Mouse (Mus musculus) yolk sac, embryonic 10.5 days (tissue): ENCODE results near the gene Mitf.

Source experiments
- DNase-seq: peaks from one replicate; pipeline ENCODE4 v3.0.0-alpha.2; 2017; ENCODE audit warnings: low spot score

Mitf gene

DNA sequence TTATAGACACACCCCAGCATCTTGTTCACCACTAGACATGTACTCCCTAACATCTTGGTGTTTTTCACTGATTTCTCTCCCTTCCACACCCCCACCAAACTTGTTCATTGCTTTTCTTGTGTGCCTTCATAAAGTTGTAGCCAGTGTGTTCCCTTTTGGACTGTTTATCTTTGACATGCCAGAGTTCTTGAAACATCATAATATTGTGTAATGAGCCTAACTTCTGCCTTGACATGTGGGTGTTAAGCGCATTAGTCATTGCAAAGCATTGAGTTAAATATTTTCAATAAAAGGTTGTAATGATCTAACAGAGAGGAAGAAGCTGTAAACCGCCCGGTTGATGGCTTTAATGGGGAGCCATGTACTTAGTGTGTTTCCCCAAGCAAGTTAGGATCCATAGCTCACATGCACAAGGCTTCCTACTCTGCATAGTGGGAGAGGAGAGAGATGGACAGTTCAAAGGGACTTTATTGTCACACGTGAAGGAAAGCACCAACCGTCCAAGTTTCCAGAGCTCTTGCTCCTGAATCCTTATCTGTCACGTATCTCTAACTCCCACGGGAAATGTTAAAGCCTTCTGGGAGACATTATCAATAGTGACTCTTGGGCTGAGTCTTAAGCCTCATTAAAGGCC, 19.9 kb downstream of the Mitf start:
- DNase-seq: no peak

DNA sequence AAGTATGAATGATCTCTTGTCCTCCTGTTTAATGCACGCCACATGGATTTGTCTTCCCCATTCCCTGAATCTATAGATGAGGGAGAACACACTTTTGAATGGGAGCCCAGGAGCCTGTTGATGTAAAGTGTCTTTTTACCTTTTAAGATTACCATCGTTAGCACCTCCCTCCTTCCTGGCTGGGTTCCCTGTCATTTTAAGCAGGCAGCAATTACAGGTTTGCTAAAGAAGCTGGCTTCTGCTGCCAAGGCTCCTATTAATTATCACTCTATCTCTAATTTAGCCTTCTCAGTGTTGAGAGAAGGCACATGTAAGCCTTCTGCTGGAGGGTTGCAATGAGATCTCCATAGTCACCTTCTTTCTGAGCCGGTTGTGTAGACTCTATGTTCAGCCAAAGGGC, 21.2 kb downstream of the Mitf start:
- no peak for DNase-seq

DNA sequence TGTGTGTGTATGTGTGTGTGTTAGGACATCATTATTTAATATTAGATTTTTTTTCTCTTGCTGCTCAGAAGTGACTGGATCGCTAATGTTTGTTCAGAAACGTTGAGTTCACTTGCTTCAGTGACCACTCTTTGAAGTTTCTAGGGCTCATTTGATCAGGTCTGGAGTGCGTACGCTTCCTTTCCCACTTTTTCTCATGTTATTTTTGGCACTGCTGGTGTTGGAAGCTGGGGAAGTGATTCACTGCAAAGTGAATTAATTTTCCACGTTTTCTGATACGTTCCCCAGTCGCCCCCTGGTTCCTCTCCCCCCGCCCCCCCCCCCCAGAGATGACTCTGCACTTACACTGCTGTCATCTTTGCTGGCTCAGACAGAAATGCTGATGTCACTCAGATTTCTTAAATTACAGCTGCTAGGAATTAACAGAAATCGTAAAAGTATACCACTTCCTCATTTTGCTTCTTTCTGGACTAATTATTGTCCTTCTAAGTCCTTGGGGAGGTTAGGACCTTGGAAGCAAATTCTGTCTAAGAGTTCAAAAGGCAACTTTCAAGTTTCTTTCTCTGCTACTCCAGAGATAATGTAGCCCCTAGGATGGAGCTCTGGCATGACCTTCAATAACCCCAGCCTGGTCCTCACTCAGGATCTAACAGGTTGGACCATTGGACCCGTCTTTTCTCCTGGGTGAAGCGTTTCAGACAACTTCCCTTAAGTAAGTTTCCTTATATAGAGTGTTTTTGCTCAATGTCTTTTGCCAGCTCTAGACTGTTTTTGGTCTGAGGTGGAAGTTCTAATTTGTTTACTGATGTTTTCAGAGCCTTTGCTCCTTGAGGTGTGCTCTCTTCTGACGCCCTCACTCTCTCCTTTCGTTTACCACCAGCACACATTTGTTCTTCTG, 22.2 kb downstream of the Mitf start:
- no peak for DNase-seq

DNA sequence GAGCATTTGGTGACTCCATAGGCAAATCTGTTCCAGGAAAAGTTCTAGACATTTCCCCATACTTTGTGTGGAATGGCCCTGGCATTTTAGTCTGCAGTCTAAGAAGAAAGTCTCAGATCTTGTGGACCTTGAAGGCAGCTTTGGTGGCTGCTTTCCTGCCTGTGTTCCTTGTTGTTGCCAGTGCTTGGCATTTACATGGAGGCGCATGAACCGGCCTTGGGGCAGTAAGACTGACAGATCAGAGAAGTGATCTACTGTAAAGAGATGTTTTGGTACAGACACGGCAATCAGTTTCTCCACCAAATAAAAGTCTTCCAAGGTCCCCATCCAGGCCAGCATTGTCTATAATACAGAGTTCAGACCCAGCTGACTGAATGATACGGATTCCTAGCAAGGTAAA, 25.6 kb downstream of the Mitf start:
- DNase-seq: no peak

DNA sequence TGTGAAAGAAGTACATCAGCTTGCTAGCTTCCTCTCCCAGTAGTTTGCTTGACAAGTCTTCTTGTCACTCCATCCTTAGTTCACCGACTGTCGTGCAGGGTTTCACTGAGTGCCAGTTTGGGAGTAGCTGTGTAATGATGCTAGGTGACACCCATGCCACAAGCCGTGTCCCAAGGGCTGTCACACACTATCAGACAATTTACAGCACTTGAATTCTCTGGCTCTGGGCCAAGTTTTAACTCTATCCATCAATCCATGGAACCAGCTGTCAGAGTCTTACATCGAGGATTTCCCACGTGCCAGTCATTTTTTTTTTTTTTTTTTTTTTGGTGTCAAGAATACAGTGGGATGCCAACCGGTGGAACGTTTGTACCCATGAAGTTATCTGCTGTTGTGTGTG, 29.3 kb downstream of the Mitf start:
- DNase-seq: no peak

DNA sequence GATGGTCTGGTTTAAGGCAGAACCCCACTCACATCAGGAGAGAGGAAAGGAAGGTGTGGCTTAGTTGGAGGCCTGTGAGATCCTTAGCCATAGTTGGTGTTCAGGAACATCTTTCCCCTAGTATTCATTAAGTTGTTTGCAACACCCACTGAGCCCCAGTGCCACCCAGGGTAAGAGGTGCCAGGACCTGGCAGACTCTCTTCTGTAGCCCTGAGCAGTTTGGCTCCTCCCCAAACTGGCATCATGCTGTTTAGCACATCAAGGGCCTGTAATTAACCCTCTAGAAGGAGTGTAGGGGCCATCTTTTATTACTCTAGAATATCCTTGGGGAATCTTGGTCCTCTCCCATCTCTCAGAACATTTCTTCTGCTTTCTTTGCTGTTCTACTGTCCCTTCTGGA, 30.9 kb downstream of the Mitf start:
- no peak for DNase-seq

DNA sequence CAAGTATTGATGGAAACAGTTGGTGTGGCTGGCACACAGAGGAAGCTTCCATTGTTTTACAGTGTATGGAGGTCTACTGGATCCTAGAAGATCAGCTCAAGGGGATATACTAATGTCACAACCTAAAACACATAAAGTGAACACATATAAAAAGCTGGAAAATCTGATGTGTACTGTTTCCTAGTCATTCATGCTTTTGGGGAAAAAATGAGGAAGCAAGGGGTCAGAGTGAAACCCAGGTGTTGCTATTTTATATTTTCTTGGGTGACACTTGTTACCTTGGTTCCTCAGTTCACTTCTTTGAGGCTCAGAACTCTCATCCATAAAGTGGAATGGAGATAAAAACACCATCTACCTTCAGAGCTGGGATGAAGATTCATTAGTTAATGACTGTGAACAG, 32.7 kb downstream of the Mitf start:
- no peak for DNase-seq

DNA sequence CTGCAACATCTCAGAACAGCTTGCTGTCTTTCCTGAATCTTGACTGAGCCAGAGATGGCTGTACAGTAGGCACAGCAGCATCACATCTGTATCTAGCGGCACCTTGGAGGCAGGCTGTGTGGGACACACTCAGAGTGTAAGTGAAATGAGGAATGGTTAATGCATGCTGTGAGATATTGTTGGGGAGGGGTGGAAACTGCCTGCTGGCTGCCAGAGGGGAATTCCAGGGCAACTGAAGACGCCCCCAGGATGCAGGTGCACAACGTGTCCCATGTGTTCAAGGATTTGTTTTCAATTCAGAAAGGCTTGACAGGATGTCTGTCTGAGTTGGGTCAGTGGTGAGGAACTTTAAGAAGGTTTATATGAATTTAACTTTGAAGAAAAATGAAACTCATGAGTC, 37.3 kb downstream of the Mitf start:
- no peak for DNase-seq

DNA sequence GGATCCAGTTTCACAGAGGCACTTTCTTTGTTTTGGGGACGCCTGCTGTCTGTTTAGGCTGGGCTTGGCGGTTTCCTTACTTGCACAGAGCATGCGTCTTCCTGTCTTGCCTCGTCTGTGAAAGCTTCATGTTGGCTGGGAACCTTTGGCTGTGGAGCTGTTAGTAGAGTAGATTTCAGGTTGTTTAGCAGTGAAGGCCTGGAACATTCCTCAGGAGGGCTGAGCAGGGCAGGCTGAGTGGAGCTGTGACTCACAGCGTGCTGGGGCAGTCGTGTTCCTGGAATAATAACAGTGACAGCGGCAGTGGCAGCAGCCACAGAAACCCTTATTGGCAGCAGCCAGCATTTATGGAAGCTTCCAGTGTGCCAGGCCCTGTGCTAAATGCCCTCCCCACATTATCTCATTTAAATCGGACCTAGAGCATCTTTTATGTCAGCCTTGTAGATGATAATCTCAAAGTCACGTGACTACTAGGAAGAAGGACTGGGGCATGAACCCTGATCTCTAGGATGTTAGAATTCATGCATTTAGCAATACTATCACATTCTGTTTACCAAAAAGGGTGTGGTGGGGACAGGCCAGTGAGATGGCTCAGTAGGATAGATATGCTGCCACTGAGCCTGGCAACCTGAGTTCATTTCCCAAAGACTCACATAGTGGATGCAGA, 41.5 kb downstream of the Mitf start:
- DNase-seq: no peak

DNA sequence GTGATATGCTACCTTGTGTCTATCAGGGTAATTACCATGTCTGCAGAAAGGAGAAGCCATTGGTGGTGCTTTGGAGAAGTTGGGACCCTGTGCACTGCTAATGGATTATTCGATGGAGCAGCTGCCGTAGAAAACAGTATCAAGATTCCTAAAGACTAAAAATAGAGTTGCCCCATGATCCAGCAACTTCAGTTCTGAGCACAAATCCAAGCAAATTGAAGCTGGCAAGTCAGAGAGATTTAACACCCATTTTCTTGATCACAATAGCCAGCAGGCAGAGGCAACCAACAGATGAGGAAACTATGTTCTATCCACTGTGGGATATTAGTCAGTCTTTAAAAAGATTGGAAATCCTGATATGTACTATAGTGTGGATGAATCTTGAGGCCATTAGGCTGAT, 47.4 kb downstream of the Mitf start:
- no peak for DNase-seq

DNA sequence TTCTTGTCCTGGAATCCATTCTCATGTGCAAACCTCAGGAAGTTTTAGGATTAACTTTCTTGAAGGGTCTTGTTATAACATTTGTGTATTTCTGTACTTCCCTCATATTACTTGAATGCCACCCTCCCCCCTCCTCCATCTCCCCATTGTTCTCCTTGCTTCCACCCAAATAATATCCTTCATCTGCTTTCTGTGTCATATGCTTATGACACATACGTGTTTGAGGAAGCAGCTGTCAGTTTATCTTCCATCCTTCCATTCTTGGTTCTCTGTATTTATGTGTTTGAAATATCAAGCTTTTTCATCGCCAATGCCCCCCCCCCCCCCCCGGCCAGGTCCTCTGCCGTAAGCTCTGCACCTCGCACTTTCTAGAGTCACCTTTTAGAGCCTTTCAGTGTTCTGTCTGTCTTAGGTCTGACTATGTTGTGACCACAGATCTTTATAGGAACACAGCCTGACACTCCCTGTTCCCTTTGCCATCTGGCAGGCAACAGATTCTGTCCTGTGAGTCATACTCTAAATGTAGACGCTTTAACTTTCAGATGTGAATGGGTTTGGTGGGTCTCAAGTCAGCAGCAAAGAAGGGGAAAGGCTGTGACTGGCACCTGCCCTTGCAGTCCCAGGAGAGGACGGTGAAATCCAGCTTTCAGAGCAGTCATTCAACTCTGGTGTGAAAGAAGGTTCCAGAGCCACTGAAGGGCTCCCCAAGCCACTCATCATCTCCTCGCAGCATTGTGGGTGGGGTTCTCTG, 48.7 kb downstream of the Mitf start:
- DNase-seq: no peak

DNA sequence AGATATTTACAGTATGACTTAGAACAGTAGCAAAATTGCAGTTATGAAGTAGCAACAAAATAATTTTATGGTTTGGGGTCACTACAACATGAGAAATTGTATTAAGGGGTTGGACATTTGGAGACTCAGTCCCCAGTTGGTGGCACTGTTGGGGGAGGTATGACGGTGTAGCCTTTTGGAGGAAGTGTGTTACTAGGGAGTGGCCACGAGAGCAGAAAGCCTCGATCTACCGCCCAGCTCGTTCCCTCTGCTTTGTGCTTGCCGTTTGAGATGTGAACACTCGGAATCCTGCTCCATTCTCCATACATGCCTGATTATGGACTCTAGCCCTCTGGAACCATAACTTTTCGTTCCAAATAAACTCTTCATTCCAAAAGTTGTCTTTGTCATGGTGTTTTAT, 49.6 kb downstream of the Mitf start:
- no peak for DNase-seq

DNA sequence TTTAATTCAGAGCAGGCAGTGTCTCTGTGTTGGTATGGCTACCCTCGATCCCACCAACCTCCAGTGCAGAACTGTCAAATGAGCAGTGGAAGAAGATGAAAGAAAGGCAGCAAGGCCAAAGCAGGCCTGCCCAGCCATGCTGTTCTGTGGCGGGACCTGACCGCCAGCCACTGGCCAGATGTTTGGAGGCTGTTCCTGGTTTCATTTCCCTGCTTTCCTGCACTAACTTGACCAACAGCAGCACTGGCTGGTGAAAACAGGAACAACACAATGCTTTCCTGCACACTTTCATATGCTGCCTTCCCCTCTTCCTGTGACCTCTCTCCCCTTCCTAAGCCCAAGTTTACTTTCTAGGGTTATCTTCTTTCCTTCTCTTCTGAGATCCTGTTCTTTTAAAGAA, 50.8 kb downstream of the Mitf start:
- DNase-seq: no peak

DNA sequence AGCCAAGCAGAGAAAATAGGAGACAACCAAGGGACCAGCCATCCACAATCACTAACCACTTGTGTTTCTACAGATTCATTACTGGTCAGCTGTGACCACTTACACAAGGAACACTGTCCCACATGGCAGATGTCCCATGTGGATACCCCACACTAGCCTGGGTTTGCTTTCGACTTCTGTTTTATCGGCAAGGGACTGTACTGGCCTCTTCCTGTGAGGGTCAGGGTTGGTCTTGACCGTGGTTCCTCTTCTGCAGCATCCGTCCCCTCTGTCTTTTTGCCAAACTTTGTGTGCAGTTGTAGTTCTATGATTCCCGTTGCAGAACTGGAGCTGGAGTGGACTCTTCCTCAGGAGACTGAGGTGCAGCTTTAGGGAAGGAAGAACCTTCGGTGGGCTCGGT, 59.7 kb downstream of the Mitf start:
- no peak for DNase-seq

DNA sequence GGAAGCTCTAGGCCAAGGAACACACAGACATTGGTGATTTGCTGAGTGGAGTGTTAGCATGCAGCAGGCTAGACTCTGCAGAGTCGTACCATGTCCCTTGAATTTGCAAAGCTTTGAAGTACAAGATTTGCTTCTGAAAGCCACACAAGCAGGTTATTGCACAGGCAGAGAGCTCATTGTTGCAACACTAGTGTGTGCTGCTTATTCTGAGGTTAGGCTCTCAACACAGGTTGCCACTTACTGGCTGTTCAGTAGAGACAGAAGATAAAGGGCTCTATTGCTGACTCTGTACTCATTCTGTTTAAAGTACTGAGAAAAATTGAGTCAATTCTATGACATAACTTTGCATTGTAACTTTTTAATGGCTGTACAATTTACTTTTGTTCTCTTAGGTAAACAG, 61.2 kb downstream of the Mitf start:
- no peak for DNase-seq

DNA sequence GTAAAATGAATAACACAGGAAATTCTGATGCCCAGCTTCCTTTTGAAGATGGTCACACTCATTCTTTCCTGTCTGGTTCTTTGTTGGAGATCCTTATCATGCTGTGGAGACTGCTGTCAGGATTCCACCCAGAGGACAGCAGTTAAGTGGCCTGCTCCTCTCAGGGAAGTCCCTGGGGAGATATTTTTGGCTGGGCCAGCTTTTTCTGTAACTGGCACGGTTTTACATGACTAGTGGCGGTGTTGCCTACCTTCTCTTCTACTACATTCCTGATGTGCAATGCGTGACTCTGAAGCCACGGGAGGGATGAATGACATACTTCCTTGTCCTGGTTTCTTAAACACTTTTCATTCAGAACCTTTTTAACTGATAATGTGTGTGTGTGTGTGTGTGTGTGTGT, 63.1 kb downstream of the Mitf start:
- DNase-seq: no peak

DNA sequence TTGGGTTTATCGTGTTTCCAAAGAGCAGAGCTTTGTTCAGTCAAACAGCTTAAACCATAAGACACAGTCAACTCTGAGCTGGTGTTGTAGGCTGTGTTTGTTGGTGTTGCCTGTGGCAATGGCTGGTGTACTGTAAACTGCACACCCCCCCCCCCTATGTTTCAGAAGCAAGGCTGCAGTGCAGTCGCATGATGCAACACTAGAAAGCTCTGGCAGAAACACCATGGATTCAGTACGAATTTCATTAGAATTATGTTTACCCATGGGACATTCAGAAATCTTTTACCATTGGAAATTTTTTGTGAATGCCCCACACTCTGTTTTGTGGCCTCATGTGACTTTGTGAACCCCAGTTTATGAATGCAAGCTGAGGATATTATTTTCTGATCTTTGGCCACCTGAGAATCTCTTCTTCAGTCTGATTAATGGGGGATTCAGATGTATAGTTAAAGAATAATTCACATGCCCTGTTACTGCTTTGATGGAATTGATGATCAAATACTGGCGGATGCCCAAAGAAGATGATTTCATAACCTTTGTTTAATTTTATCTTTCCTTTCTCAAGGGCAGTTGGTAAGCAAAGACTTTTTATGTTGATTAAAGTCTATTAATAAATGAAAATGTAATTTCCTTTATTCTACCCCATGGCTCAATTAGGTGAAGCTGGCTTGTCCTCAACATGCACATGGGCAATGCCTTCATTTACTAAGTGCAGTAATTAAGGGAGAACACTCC, 64.6 kb downstream of the Mitf start:
- no peak for DNase-seq

DNA sequence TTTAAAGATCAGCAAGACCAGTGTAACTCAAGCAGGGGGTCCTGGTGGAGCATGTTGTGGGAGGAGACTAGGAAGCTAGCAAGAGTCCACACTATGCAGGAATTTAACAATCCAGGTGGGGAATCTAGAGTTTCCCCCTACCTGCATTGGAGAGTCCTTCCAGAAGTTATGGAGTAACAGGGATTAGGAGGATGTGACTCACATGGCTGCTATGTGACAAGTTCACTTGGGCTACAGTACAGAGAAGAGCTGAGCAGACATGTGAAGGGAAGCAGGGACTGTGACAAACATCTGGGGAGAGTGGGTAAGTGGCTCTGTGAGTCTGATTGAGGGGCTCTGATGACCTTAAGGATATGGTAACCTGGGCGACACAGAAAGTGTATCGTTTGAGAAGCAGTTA, 66.2 kb downstream of the Mitf start:
- DNase-seq: no peak

DNA sequence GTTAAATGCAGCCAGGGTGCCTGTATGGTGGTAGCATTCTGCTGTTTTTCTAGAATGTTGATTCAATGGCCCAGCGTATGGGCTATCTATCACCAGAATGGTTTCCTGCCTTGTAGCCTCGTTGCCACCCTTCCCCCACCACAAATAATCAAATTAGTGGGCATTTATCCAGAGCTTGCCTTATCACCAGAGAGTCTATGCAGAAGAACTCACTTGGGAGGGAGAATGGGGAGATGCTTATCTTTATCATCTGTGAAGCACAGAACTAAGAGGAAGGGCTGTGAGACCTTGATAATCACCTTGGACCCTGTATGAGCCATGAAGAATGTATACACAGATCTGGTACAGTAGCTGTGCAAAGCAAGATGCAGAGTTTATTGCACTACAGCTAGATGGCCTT, 70.1 kb downstream of the Mitf start:
- no peak for DNase-seq

DNA sequence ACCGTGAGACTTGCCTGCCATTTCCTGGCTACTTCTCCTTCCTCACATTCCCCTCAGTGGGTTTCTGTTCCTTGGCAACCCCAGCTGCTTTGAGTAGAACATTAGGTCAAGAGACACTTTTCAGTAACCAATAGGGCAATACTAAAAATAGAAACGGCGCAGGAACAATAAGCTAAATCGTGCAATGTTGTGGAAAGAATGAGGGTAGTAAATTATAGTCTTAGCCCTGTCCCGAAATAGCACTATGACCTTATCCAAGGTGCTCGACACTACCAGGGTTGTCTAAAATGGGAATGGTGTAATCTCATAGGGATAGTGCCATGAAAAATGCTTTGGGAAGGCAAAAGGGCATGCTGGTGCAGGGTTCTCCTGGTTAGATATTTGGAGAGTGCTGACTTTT, 70.6 kb downstream of the Mitf start:
- DNase-seq: no peak

DNA sequence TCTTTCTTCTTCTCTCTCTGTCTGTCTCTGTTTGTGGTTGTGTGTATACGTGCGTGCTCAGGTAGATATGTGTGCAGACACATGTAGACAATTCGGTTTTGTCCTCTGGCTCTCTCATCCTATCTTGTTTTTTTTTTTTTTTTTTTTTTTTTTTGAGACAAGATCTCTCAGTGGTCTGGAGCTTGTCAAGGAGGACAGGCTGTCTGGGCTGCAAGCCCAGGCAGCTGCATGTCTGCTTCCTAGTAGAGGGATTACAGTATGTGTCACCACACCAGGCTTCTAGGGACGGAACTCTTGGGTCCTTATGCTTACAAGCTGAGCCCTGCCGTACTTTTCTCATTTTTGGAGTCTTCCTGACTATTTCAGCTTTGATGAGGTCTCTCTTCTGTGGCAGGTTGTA, 73.5 kb downstream of the Mitf start:
- DNase-seq: no peak

DNA sequence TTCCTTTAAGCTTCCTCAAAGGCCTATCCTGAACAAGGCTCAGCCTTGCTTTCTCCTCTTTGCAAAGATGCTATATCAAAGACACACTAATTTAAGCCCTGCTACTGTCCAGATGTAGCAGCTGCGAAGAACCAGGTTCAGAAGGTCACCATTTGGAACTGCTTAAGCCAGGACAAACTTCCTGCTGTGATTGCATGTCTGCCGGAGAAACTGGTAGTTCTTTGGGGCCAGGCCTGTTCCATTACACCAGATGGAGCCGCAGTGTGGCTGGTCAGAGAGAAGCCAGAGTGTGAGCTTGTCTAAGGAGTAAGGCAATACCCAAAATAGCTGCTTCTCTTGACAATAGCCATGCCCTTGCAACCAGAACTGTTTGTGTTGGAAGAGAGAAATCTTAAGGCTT, 75.1 kb downstream of the Mitf start:
- peak; percentile 29 for DNase-seq
